ENCODE assay signal across 16 mouse cellular contexts in genomic region chr15:8628150-8628549, GRCm38 (mm10).
DNase-seq lines count a peak whose midpoint lies in the region; ATAC-seq and TF ChIP-seq lines count a peak whose summit lies in the region.
"Had no signal": no experiment of that assay in that cellular context is flagged by ENCODE, and none has a peak within 500 bp of the region (broad histone marks: within the 10 kb centered on the region; RNA-seq: fewer than 3 reads in every experiment).

No protein-coding gene starts in this region.

- whole genome bisulfite sequencing in heart, embryonic 14.5 days: 78% methylated on average over 8 of the region's 8 CpGs
- WGBS in kidney, postnatal 0 days: 73% methylated on average over 8 of the region's 8 CpGs
- WGBS in liver, embryonic 14.5 days (ENCODE audit: insufficient replicate concordance): 54% methylated on average over 8 of the region's 8 CpGs

- no peaks in the 10 kb centered on the region for H3K36me3 ChIP-seq in heart, embryonic 14.5 days (ENCODE audit: control insufficient read depth, insufficient read depth, low read length)
- H3K36me3 ChIP-seq in kidney, postnatal 0 days (ENCODE audit: insufficient read depth, low read length): no peaks in the 10 kb centered on the region
- H3K36me3 ChIP-seq in liver, embryonic 14.5 days (replicated peaks; ENCODE audit: control insufficient read depth, insufficient read depth, low read depth): no peaks in the 10 kb centered on the region
- H3K36me3 ChIP-seq: G1E; limb, embryonic 12.5 days had no signal

- H3K9me3 ChIP-seq in heart, embryonic 14.5 days (ENCODE audit: control insufficient read depth, low read length): no peaks in the 10 kb centered on the region
- no peaks in the 10 kb centered on the region for H3K9me3 ChIP-seq in kidney, postnatal 0 days (replicated peaks; ENCODE audit: low read length)
- H3K9me3 ChIP-seq in liver, embryonic 14.5 days (ENCODE audit: control insufficient read depth, low read length): no peaks in the 10 kb centered on the region
- H3K9me3 ChIP-seq: G1E; limb, embryonic 12.5 days had no signal

- no peak overlapping the region for H3K4me3 ChIP-seq in heart, embryonic 14.5 days (ENCODE audit: control insufficient read depth in 1 of 2, insufficient read depth in 1 of 2, low read depth in 1 of 2, low read length in 2 of 2)
- no peak overlapping the region for H3K4me3 ChIP-seq in kidney, postnatal 0 days (replicated peaks; ENCODE audit: low read depth, low read length)
- no peak overlapping the region for H3K4me3 ChIP-seq in liver, embryonic 14.5 days (ENCODE audit: insufficient read depth in 1 of 2, low read depth in 2 of 2, low read length in 2 of 2)

- TF ChIP-seq EP300 in liver, embryonic 14.5 days (IDR thresholded peaks at IDR 0.05; ENCODE audit: low read depth): no peak

- H3K27ac ChIP-seq in heart, embryonic 14.5 days (replicated peaks in 1 of 2; ENCODE audit: control insufficient read depth in 1 of 2, insufficient read depth in 1 of 2, low read depth in 2 of 2, low read length in 2 of 2): no peak overlapping the region
- no peak overlapping the region for H3K27ac ChIP-seq in kidney, postnatal 0 days
- no peak overlapping the region for H3K27ac ChIP-seq in liver, embryonic 14.5 days
- H3K27ac ChIP-seq: gastrocnemius, adult 2 months; heart, adult 2 months; left cerebral cortex, adult 2 months; limb, embryonic 12.5 days; stomach, postnatal 0 days had no signal

- ATAC-seq in heart, embryonic 14.5 days (ENCODE audit: insufficient number of reproducible peaks, insufficient read depth, low FRiP score, low read depth): no peak
- ATAC-seq in kidney, postnatal 0 days (replicated peaks; ENCODE audit: low FRiP score, low read depth): no peak
- ATAC-seq in liver, embryonic 14.5 days (ENCODE audit: insufficient read depth): no peak
- ATAC-seq: forebrain, embryonic 16.5 days had no signal

- H3K9ac ChIP-seq in heart, embryonic 14.5 days (ENCODE audit: low read length): no peak overlapping the region
- H3K9ac ChIP-seq in kidney, postnatal 0 days (ENCODE audit: low read depth, low read length): no peak overlapping the region
- H3K9ac ChIP-seq in liver, embryonic 14.5 days (replicated peaks): no peak overlapping the region

- peak overlapping the region; percentile 95; the same call in 1 of the 2 replicates for H3K4me2 ChIP-seq in heart, embryonic 14.5 days (ENCODE audit: low read length)
- peak overlapping the region; percentile 82; the same call in 1 of the 2 replicates for H3K4me2 ChIP-seq in kidney, postnatal 0 days (ENCODE audit: low read length)
- H3K4me2 ChIP-seq in liver, embryonic 14.5 days (ENCODE audit: low read depth): peak overlapping the region; percentile 68

- peaks cover 4 to 8% of the 10 kb centered on the region in 2 experiments; a peak in 3 of 4 replicates for H3K4me1 ChIP-seq in heart, embryonic 14.5 days (ENCODE audit: control insufficient read depth in 2 of 2, insufficient read depth in 2 of 2, low read length in 2 of 2)
- H3K4me1 ChIP-seq in kidney, postnatal 0 days (replicated peaks; ENCODE audit: insufficient read depth, low read length): no peaks in the 10 kb centered on the region
- H3K4me1 ChIP-seq in liver, embryonic 14.5 days (replicated peaks; ENCODE audit: control insufficient read depth in 2 of 2, insufficient read depth in 2 of 2, low read length in 1 of 2): peaks cover 0 to 12% of the 10 kb centered on the region in 2 experiments; a peak in 2 of 4 replicates

- intact Hi-C loops in heart, postnatal 14 days (cut with DNase I): no loop called here

- H3K27me3 ChIP-seq in heart, embryonic 14.5 days (ENCODE audit: control insufficient read depth, insufficient read depth, low read length): peaks cover 8% of the 10 kb centered on the region; the same call in 1 of the 2 replicates
- H3K27me3 ChIP-seq in kidney, postnatal 0 days (ENCODE audit: insufficient read depth, low read length): no peaks in the 10 kb centered on the region
- peaks cover 10% of the 10 kb centered on the region for H3K27me3 ChIP-seq in liver, embryonic 14.5 days (ENCODE audit: control insufficient read depth, insufficient read depth, low read length)

- TF ChIP-seq CTCF in kidney, postnatal 0 days (IDR thresholded peaks at IDR 0.05; ENCODE audit: low read depth): no peak
- TF ChIP-seq CTCF in liver, embryonic 14.5 days (IDR thresholded peaks at IDR 0.05; ENCODE audit: low read depth): no peak

- no peak for DNase-seq in heart, postnatal 14 days
- DNase-seq in kidney, adult 9 months: peak; percentile 22
- DNase-seq in kidney, postnatal 10 days: no peak
- DNase-seq in kidney, postnatal 0 days (ENCODE audit: low spot score): no peak
- no peak for DNase-seq in liver, embryonic 14.5 days (ENCODE audit: low read depth in 3 of 3, low spot score in 3 of 3)
- DNase-seq in layer of hippocampus, postnatal 10 days (ENCODE audit: low spot score in 2 of 2): no peak
- DNase-seq: gastrocnemius, adult 2 months; heart, adult 2 months; lung, postnatal 10 days; right cerebral cortex, adult 18-20 months had no signal
